Mouse (Mus musculus) kidney, adult 2 months (tissue): Measurements from ENCODE around the gene Sf3a2. TPM values are rescaled to one million over a fixed set of nuclear protein-coding genes. Genes with fewer than 3 reads are reported as not detected.
"Not testable (repeated sequence)": the region's sequence is repeated elsewhere in the genome, so short reads cannot be mapped to it uniquely, and the experiment has no call there.

Source experiments
- DNase-seq: peaks from one replicate; pipeline ENCODE4 v3.0.0; 2021
- H3K27ac ChIP-seq: fragments of 200-500 bp; 2 replicates; pipeline ENCODE4 v1.5.1; 2012; ENCODE audit warnings: low read depth, low read length, control low read depth, inconsistent platforms; ENCODE audit not compliant: insufficient read depth
- H3K27me3 ChIP-seq: fragments of 200-500 bp; replicated peaks from 2 replicates; pipeline ENCODE4 v1.6.1; 2012; ENCODE audit warnings: mild to moderate bottlenecking, moderate library complexity, low read length, inconsistent platforms; ENCODE audit not compliant: control insufficient read depth, insufficient read depth
- H3K36me3 ChIP-seq: fragments of 200-500 bp; 2 replicates; pipeline ENCODE4 v1.6.1; 2012; ENCODE audit warnings: mild to moderate bottlenecking, moderate library complexity, low read length, inconsistent platforms; ENCODE audit not compliant: control insufficient read depth, insufficient read depth
- H3K4me1 ChIP-seq: fragments of 200-500 bp; 2 replicates; pipeline ENCODE4 v1.6.1; 2011; ENCODE audit warnings: low read length; ENCODE audit not compliant: control insufficient read depth, insufficient read depth
- H3K4me3 ChIP-seq: fragments of 200-500 bp; 2 replicates; pipeline ENCODE4 v1.5.1; 2011; ENCODE audit warnings: mild to moderate bottlenecking, low read depth, low read length, control low read depth; ENCODE audit not compliant: insufficient read depth
- CTCF ChIP-seq: fragments of 200-500 bp; conservative IDR thresholded peaks from 2 replicates; pipeline ENCODE4 v1.5.1; 2011; ENCODE audit warnings: low read depth, mild to moderate bottlenecking, control low read depth, low read length, moderate library complexity, mixed read lengths; ENCODE audit not compliant: insufficient read depth, insufficient read length
- POLR2A ChIP-seq: fragments of 200-500 bp; IDR thresholded peaks from one replicate; pipeline ENCODE4 v1.6.1; 2011; ENCODE audit warnings: low read depth, low read length, control low read depth
- WGBS: fragments of 180-500 bp; shearing (Covaris S2); methylation state at CpG from one replicate; pipeline ENCODE4 v1.1.7; 2018; 5-methylcytosine and 5-hydroxymethylcytosine counted together
- polyA plus RNA-seq: library from polyadenylated mRNA; depleted of rRNA; stranded (reverse); fragments of >200 nt; gene quantifications from 2 replicates; pipeline ENCODE4 v1.2.3, GENCODE M21; 2012

Gene Sf3a2
- polyA plus RNA-seq, 1 experiment = 23.1 TPM

DNA sequence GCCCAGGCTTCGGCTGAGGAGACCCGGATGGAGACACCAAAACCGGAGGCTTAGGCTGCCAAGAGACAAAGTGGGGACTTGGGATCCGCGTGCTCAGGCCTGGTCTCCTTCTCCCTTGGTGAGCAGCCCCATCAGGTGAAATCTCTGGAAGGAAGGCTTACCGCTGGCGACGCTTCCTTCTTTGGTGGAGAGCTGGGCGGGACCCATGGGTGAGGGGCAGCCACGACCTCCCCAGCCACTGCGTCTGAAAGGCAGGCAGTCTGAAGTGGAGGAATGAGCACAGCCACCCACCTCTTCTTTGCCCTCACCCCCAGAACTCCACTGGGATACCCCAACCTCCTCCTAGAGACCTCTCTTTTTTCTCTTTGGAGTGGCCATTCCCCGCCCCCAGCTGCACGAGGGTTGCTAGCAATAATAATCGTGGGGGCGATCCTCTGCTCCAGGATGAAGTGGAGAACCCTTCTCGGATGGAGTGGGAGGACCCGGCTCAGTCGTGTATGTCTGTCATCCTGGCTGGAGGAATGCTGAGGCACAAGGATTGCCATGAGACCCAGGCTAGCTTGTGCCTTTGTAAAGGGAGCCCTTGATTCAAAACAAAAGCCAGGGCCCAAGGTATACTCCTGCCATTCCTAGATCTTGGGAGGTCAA is 11.1 kb downstream of the Sf3a2 start:
- no peaks in the 10 kb centered on the region for H3K27me3 ChIP-seq
- TF ChIP-seq CTCF (no peak), POLR2A (no peak)
- H3K4me3 ChIP-seq = no peak overlapping the region
- H3K27ac ChIP-seq = no peak overlapping the region
- peaks cover 6% of the 10 kb centered on the region; the same call in 1 of the 2 replicates for H3K4me1 ChIP-seq
- DNase-seq = no peak
- 30% methylated on average over 18 of the region's 18 CpGs for WGBS
- no peaks in the 10 kb centered on the region for H3K36me3 ChIP-seq

DNA sequence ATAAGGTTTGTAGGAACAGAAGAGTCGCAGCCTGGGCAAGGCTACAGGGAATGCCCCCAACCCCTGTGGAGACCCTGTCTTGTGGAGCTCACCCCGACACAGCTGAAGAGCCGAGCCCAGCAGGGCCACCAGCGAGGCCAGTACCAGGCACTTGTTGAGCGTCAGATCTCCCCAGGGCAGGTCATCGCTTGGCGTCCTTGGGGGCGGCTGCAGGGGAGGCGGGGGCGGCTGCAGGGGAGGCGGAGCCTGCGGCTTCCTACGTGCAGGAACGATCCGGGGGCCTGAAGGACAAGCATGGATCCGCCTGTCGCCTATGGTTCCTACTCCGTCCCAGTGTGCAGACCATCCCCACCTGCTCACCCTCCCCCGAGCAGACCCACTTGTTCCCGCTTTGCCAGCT is 12.1 kb downstream of the Sf3a2 start:
- H3K27ac ChIP-seq = no peak overlapping the region
- H3K4me1 ChIP-seq = peaks cover 6% of the 10 kb centered on the region; the same call in 1 of the 2 replicates
- DNase-seq = no peak
- no peaks in the 10 kb centered on the region for H3K27me3 ChIP-seq
- no peak for TF ChIP-seq POLR2A
- TF ChIP-seq CTCF = no peak
- WGBS = 13% methylated on average over 20 of the region's 20 CpGs
- no peak overlapping the region for H3K4me3 ChIP-seq
- H3K36me3 ChIP-seq = no peaks in the 10 kb centered on the region

DNA sequence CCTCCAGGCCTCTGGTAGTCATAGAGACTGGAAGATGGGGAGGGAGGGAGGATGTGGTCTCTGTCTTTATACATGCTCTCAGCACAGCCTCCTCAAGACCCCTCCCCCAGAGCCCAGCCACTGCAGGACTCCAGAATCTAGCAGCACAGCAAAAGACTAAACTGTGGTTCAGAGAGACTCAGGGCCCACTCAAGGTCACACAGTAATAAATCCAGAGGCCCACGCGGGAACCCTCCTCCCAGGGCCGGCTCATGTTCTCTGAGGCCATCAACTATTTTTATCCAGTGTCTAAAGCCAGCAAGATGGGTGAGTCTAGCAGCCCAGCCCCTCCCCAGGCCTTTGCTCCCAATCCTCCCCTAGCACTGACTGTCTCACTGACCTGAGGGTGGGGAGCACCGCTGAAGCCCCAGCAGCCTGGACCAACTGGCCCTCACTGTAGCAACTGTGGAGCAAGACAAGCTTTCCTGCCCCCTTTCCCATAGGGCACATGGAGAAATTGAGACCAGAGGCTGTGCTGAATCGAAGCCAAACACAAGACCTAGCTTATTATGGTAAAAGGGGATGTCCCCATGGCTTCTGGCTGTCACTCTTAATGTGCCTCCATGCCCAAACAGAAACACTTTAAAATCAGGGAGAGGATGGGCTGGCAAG is 14.5 kb downstream of the Sf3a2 start:
- DNase-seq = no peak
- Histone ChIP-seq H3K27me3 (no peaks in the 10 kb centered on the region), H3K4me3 (no peak overlapping the region), H3K4me1 (peaks cover 6% of the 10 kb centered on the region; the same call in 1 of the 2 replicates), H3K36me3 (no peaks in the 10 kb centered on the region), H3K27ac (no peak overlapping the region)
- TF ChIP-seq POLR2A (no peak), CTCF (no peak)
- WGBS = 51% methylated on average over 5 of the region's 5 CpGs

DNA sequence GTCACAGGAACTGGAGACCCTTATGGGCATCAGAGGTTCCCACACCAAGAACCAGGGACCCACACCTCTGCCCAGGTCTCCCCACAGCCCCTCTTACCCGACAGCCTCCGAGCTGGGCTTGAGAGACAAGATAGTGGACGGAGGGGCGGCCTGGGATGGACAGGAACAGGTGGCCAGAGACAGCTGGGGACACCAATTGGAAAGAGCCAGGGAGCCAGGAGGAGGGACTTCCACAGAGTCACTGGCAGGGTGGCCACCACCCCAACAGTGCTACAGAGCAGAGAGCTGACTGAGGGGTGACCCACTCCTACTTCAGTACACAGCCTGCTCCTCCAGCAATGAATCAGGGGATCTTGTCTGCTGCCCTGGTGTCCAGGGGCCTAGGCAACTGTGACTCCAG is 15.4 kb downstream of the Sf3a2 start, which contains the start of gene Jsrp1:
Gene Jsrp1 (minus strand): TSS at position 133 of the 400 bp plus-strand sequence.
- no peaks in the 10 kb centered on the region for H3K36me3 ChIP-seq
- H3K27me3 ChIP-seq = no peaks in the 10 kb centered on the region
- no peaks in the 10 kb centered on the region for H3K4me1 ChIP-seq
- DNase-seq = no peak
- no peak for TF ChIP-seq CTCF
- H3K4me3 ChIP-seq = no peak within 1 kb of the TSS
- no peak within 1 kb of the TSS for H3K27ac ChIP-seq
- 90% methylated on average over 4 of the region's 4 CpGs for WGBS

DNA sequence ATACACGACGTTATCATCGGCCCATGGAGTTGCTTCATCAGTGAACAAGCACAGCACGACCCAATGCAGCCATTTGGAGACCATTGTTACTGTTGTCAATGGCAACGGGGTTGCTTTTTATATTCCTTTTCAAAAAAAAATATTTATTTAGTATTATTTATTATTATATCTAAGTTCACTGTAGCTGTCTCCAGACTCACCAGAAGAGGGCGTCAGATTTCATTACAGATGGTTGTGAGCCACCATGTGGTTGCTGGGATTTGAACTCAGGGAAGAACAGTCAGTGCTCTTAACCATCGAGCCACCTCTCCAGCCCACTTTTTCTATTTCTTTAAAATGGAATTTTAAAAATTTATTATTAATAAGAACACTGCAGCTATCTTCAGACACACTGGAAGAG is 16.8 kb downstream of the Sf3a2 start:
- Histone ChIP-seq H3K36me3 (no peaks in the 10 kb centered on the region), H3K4me3 (no peak overlapping the region), H3K27ac (no peak overlapping the region), H3K4me1 (no peaks in the 10 kb centered on the region), H3K27me3 (no peaks in the 10 kb centered on the region)
- WGBS = 37% methylated on average over 7 of the region's 7 CpGs
- DNase-seq = no peak
- TF ChIP-seq POLR2A (no peak), CTCF (no peak)

DNA sequence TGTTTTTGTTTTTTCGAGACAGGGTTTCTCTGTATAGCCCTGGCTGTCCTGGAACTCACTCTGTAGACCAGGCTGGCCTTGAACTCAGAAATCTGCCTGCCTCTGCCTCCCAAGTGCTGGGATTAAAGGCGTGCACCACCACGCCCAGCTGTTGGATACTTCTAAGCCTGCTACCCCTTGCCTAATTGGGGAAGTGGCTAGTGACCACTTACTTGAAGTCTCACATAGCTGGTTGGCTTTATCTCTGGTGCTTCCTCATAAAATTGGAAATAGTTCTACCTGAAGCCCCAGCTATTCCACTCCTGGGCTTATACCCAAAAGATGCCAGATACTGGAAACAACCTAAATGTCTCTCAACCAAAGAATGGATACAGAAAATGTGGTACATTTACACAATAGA is 18.3 kb downstream of the Sf3a2 start:
- not testable (repeated sequence) for H3K4me3 ChIP-seq, DNase-seq, H3K27me3 ChIP-seq, H3K36me3 ChIP-seq, H3K27ac ChIP-seq, H3K4me1 ChIP-seq
- 86% methylated on average over 3 of the region's 3 CpGs for WGBS

DNA sequence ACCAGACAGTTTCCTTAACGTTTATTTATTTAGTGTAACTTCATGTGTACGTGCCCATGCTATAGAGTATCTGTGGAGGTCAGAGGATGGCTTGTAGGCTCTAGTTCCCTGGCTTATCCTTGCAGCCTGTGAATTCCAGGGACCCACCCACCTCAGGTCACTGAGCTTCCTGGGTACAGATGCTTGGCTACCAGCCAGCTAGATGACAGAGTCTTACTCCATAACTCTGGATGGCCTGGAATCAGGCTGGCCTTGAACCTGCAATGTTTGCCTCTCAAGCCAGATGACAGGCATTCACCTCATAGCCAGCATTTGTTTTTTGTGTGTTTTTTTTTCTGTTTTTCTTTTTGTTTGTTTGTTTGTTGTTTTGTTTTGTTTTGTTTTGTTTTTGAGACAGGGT is 19.2 kb downstream of the Sf3a2 start:
- Histone ChIP-seq H3K4me3 (no peak overlapping the region), H3K4me1 (no peaks in the 10 kb centered on the region), H3K27me3 (no peaks in the 10 kb centered on the region), H3K36me3 (no peaks in the 10 kb centered on the region), H3K27ac (no peak overlapping the region)
- WGBS = 46% methylated on average over 2 of the region's 2 CpGs
- no peak for DNase-seq
- no peak for TF ChIP-seq CTCF
- no peak for TF ChIP-seq POLR2A

DNA sequence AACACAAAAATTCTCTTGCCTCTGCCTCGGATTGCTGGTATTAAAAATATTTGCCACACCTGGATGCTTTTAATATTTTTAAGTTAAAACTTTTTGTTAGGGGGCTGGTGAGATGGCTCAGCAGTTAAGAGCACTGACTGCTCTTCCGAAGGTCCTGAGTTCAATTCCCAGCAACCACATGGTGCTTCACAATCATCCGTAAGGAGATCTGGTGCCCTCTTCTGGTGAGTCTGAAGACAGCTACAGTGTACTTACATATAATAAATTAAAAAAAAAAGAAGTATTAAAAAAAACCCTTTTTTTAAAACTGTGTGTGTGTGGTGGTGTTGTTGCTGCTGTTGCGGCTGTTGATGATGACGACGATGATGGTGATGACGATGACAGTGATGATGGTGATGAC is 20.0 kb downstream of the Sf3a2 start:
- not testable (repeated sequence) for H3K4me1 ChIP-seq, H3K27ac ChIP-seq, H3K36me3 ChIP-seq, DNase-seq, H3K4me3 ChIP-seq, H3K27me3 ChIP-seq
- 83% methylated on average over 7 of the region's 7 CpGs for WGBS
